35 mouse cellular contexts compared by ENCODE assay signal in the genomic region with DNA sequence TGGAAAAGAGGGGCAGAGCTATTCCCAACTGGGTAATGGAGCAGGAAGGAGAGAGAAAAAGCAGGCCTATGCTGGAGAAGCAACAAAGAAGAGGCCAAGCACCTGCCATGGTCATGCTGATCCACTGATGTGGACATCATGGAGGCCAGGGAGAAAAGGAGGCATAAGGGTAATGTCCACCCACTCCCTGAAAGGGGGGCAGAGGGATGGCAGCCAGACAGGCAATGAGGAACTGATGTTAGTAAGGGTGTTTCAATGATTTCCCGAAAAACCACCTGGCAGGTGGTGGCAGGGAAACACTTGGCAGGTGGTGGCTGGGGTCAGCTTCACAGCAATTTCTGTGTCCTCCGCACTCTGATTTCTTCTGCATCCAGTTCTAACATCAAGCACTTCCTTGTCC. TPM values are rescaled to one million over a fixed set of nuclear protein-coding genes. Genes with fewer than 3 reads are reported as not detected.
"Had no signal": no experiment of that assay in that cellular context is flagged by ENCODE, and none has a peak within 500 bp of the region (broad histone marks: within the 10 kb centered on the region; RNA-seq: fewer than 3 reads in every experiment).

No protein-coding gene starts in this region.

- H3K4me1 ChIP-seq: liver, embryonic 15.5 days; neural tube, embryonic 12.5 days had no signal

- H3K4me2 ChIP-seq: limb, embryonic 12.5 days; limb, embryonic 13.5 days; limb, embryonic 15.5 days; liver, embryonic 11.5 days; liver, embryonic 12.5 days; liver, embryonic 13.5 days; liver, embryonic 15.5 days; lung, embryonic 14.5 days; lung, embryonic 15.5 days; midbrain, embryonic 11.5 days; midbrain, embryonic 12.5 days; midbrain, embryonic 13.5 days; midbrain, embryonic 15.5 days; neural tube, embryonic 12.5 days; neural tube, embryonic 13.5 days had no signal

- H3K27me3 ChIP-seq: limb, embryonic 12.5 days; limb, embryonic 13.5 days; limb, embryonic 15.5 days; liver, embryonic 13.5 days; lung, embryonic 15.5 days; megakaryocyte, embryonic 14.5 days; midbrain, embryonic 12.5 days; midbrain, embryonic 13.5 days; midbrain, embryonic 15.5 days; neural tube, embryonic 12.5 days; neural tube, embryonic 13.5 days had no signal

- H3K9me3 ChIP-seq: limb, embryonic 10.5 days; limb, embryonic 12.5 days; limb, embryonic 13.5 days; limb, embryonic 15.5 days; liver, embryonic 12.5 days; liver, embryonic 13.5 days; liver, embryonic 15.5 days; lung, embryonic 15.5 days; midbrain, embryonic 10.5 days; midbrain, embryonic 12.5 days; midbrain, embryonic 13.5 days; midbrain, embryonic 15.5 days; neural tube, embryonic 12.5 days; neural tube, embryonic 13.5 days had no signal

- H3K36me3 ChIP-seq: limb, embryonic 10.5 days; limb, embryonic 12.5 days; limb, embryonic 13.5 days; limb, embryonic 15.5 days; liver, embryonic 12.5 days; liver, embryonic 13.5 days; liver, embryonic 15.5 days; lung, embryonic 15.5 days; midbrain, embryonic 10.5 days; midbrain, embryonic 12.5 days; midbrain, embryonic 13.5 days; midbrain, embryonic 15.5 days; neural tube, embryonic 12.5 days; neural tube, embryonic 13.5 days had no signal

- ATAC-seq: liver, embryonic 12.5 days; liver, postnatal 0 days; lung, postnatal 0 days; midbrain, embryonic 13.5 days; midbrain, embryonic 15.5 days; midbrain, embryonic 16.5 days had no signal

- H3K4me3 ChIP-seq: limb, embryonic 10.5 days; limb, embryonic 12.5 days; limb, embryonic 13.5 days; limb, embryonic 15.5 days; liver, embryonic 12.5 days; liver, embryonic 13.5 days; liver, embryonic 15.5 days; lung, embryonic 15.5 days; megakaryocyte, embryonic 14.5 days; midbrain, embryonic 10.5 days; midbrain, embryonic 12.5 days; midbrain, embryonic 13.5 days; midbrain, embryonic 15.5 days; myocyte; neural tube, embryonic 12.5 days; neural tube, embryonic 13.5 days had no signal

- H3K9ac ChIP-seq: limb, embryonic 12.5 days; limb, embryonic 13.5 days; limb, embryonic 15.5 days; liver, embryonic 12.5 days; liver, embryonic 13.5 days; liver, embryonic 14.5 days; liver, embryonic 15.5 days; liver, postnatal 0 days; lung, embryonic 14.5 days; lung, embryonic 15.5 days; midbrain, embryonic 12.5 days; midbrain, embryonic 13.5 days; midbrain, embryonic 15.5 days; neural tube, embryonic 12.5 days; neural tube, embryonic 13.5 days had no signal

- DNase-seq: left cerebral cortex, postnatal 4 days; liver; liver, embryonic 13.5 days; liver, postnatal 0 days; lung, adult 18-20 months; lung, adult 2 months; lung, embryonic 14.5 days; lung, postnatal 10 days; lung, postnatal 14 days; lung, postnatal 36 days; lung, postnatal 4 days; midbrain, embryonic 14.5 days had no signal

- H3K27ac ChIP-seq: limb, embryonic 10.5 days; limb, embryonic 12.5 days; limb, embryonic 13.5 days; limb, embryonic 15.5 days; liver, embryonic 12.5 days; liver, embryonic 13.5 days; liver, embryonic 14.5 days; liver, embryonic 15.5 days; macrophage; midbrain, embryonic 10.5 days; midbrain, embryonic 12.5 days; midbrain, embryonic 13.5 days; midbrain, embryonic 15.5 days; neural tube, embryonic 12.5 days; neural tube, embryonic 13.5 days had no signal

RNA-seq across cellular contexts. Expression of gene Cdcp1, which starts 24.9 kb away (rescaled TPM):
- total RNA-seq: megakaryocyte, adult 5-6 weeks; monocyte, adult 5-6 weeks had no signal
- polyA plus RNA-seq: macrophage; midbrain, embryonic 14.5 days; myocyte had no signal
